Mouse (Mus musculus): ENCODE results near the gene Odf3l1.

- TF ChIP-seq CTCF (conservative IDR thresholded peaks at IDR 0.05; ENCODE audit: low read length): no peak
- TF ChIP-seq NANOG (IDR thresholded peaks at IDR 0.05; ENCODE audit: borderline replicate concordance, low read length): no peak
Observed at GRCm38 (mm10) chr9:56882818-56883217, 18.3 kb upstream of the Odf3l1 start.
